ENCODE assay signal across 9 mouse cellular contexts in the genomic region with DNA sequence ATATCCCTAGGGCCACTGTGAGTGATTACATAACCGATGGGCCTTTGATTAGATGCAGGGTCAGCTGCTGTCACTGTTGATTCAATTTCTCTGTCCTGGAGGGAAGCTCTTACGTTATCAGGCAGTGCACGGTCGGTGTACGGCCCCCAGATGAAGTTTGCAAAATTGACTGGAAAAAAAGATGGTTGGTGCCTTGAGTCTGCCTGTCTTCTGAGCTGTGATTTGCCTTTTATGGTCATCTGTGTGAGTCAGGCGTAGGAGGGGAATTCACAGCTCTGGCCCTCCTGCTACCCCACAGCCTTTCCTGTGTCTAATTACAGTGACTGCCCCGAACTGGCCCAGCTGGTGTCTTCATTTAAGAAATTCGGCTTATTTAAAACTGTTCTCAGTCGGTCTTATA. TPM values are rescaled to one million over a fixed set of nuclear protein-coding genes. Genes with fewer than 3 reads are reported as not detected.
DNase-seq lines count a peak whose midpoint lies in the region; ATAC-seq and TF ChIP-seq lines count a peak whose summit lies in the region.
"Had no signal": no experiment of that assay in that cellular context is flagged by ENCODE, and none has a peak within 500 bp of the region (broad histone marks: within the 10 kb centered on the region; RNA-seq: fewer than 3 reads in every experiment).

No protein-coding gene starts in this region.

- intact Hi-C loops in left cerebral cortex, adult 2 months (cut with DNase I), result no loop called here
- intact Hi-C loops in left cerebral cortex, postnatal 10 days (cut with DNase I), result no loop called here

- peak; percentile 41 to 46 for DNase-seq in left cerebral cortex, adult 2 months (ENCODE audit: extremely low spot score in 1 of 2, low spot score in 2 of 2)
- no peak for DNase-seq in left cerebral cortex, postnatal 10 days (ENCODE audit: extremely low spot score in 1 of 2, low spot score in 2 of 2)
- peak; percentile 75 for DNase-seq in NIH3T3 (ENCODE audit: low read depth)
- peak; percentile 67 for DNase-seq in heart, adult 8-10 months (ENCODE audit: low spot score)
- DNase-seq in limb, embryonic 10.5 days (ENCODE audit: low spot score), result no peak
- no peak for DNase-seq in adrenal gland, postnatal 4 days (ENCODE audit: low spot score in 2 of 2)
- no peak for DNase-seq in cerebellum, adult 11 months

- no peak overlapping the region; the same call in 1 of the 2 replicates for H3K9ac ChIP-seq in stomach, embryonic 16.5 days (ENCODE audit: low read length)
- H3K9ac ChIP-seq: liver, embryonic 15.5 days had no signal

- no peaks in the 10 kb centered on the region for H3K9me3 ChIP-seq in limb, embryonic 10.5 days (replicated peaks)
- H3K9me3 ChIP-seq in stomach, embryonic 16.5 days (replicated peaks; ENCODE audit: control insufficient read depth, low read length), result no peaks in the 10 kb centered on the region
- H3K9me3 ChIP-seq: liver, embryonic 15.5 days had no signal

- peak overlapping the region; percentile 68; the same call in 1 of the 2 replicates for H3K27ac ChIP-seq in left cerebral cortex, adult 2 months
- H3K27ac ChIP-seq in limb, embryonic 10.5 days, result peak overlapping the region; percentile 53; the same call in 1 of the 2 replicates
- H3K27ac ChIP-seq in stomach, embryonic 16.5 days (ENCODE audit: low read length), result peak overlapping the region; percentile 92
- H3K27ac ChIP-seq: liver, embryonic 15.5 days had no signal

- H3K4me1 ChIP-seq in limb, embryonic 10.5 days, result peaks cover 28% of the 10 kb centered on the region
- H3K4me1 ChIP-seq in stomach, embryonic 16.5 days (ENCODE audit: control insufficient read depth, insufficient read depth, low read length), result 0 out of 2 replicates have a peak, but pooled peaks cover 8% of the 10 kb centered on the region

- H3K4me3 ChIP-seq in left cerebral cortex, adult 2 months, result no peak overlapping the region
- H3K4me3 ChIP-seq in limb, embryonic 10.5 days, result no peak overlapping the region
- H3K4me3 ChIP-seq in stomach, embryonic 16.5 days (replicated peaks; ENCODE audit: low read length), result no peak overlapping the region
- H3K4me3 ChIP-seq: liver, embryonic 15.5 days had no signal

- H3K4me2 ChIP-seq in stomach, embryonic 16.5 days (ENCODE audit: low read depth, low read length), result no peak overlapping the region
- H3K4me2 ChIP-seq: liver, embryonic 15.5 days had no signal

- peak; percentile 76 for ATAC-seq in stomach, embryonic 16.5 days (ENCODE audit: insufficient read depth, low FRiP score)

- 61% methylated on average over 9 of the region's 9 CpGs for WGBS in limb, embryonic 10.5 days
- WGBS in stomach, embryonic 16.5 days, result 39% methylated on average over 9 of the region's 9 CpGs

- no peak for TF ChIP-seq CTCF in left cerebral cortex, adult 2 months (IDR thresholded peaks at IDR 0.05)

- H3K27me3 ChIP-seq in limb, embryonic 10.5 days (ENCODE audit: low read depth, poor library complexity, severe bottlenecking), result no peaks in the 10 kb centered on the region
- H3K27me3 ChIP-seq in stomach, embryonic 16.5 days (ENCODE audit: control insufficient read depth, insufficient read depth, low read length), result no peaks in the 10 kb centered on the region
- H3K27me3 ChIP-seq: liver, embryonic 15.5 days had no signal

- peaks cover 89% of the 10 kb centered on the region for H3K36me3 ChIP-seq in limb, embryonic 10.5 days
- peaks cover 3% of the 10 kb centered on the region; the same call in 1 of the 2 replicates for H3K36me3 ChIP-seq in stomach, embryonic 16.5 days (ENCODE audit: control insufficient read depth, insufficient read depth, low read length)

RNA-seq across cellular contexts. Expression of gene Akap5, which starts 16.7 kb away (rescaled TPM):
- total RNA-seq in left cerebral cortex, adult 2 months (2021), result 10 to 100 TPM; 85.4 to 93.5 TPM
- total RNA-seq in left cerebral cortex, postnatal 10 days (2021), result 10 to 100 TPM; 77.9 to 81.6 TPM
- 1 to 10 TPM in 3 of 4 experiments, under 1 TPM in 1; 0.90 to 3.0 (median 1.5) TPM for total RNA-seq in heart, adult 8-10 months (2022)
- 1.2 and 1.9 TPM in 2 replicates for polyA plus RNA-seq in limb, embryonic 10.5 days (2016; fragmentation: Nextera tagmentation; extraction: Ambion mirVana)
- polyA plus RNA-seq in stomach, embryonic 16.5 days (2015; fragmentation: Nextera tagmentation; extraction: Ambion mirVana), result 4.8 TPM in 2 replicates
- 1 to 10 TPM; 1.9 to 2.4 TPM for total RNA-seq in adrenal gland, postnatal 4 days (2021)

RNA-seq across cellular contexts. Expression of gene Mthfd1, which starts 52.9 kb away (rescaled TPM):
- 10 to 100 TPM; 40.0 to 40.3 TPM for total RNA-seq in left cerebral cortex, adult 2 months (2021)
- total RNA-seq in left cerebral cortex, postnatal 10 days (2021), result 10 to 100 TPM; 34.1 to 36.9 TPM
- total RNA-seq in heart, adult 8-10 months (2022), result 10 to 100 TPM; 28.1 to 32.4 (median 29.1) TPM
- polyA plus RNA-seq in limb, embryonic 10.5 days (2016; fragmentation: Nextera tagmentation; extraction: Ambion mirVana), result 100 and 121 TPM in 2 replicates
- 80.1 and 82.4 TPM in 2 replicates for polyA plus RNA-seq in stomach, embryonic 16.5 days (2015; fragmentation: Nextera tagmentation; extraction: Ambion mirVana)
- total RNA-seq in adrenal gland, postnatal 4 days (2021), result 10 to 100 TPM; 48.3 to 56.2 TPM

Comparison
In these comparisons a context has a peak if more than half of its experiments do, and no peak if none do; other contexts are left out.
1. DNase-seq: peak in left cerebral cortex, adult 2 months (2 of 2), NIH3T3 (single experiment) and heart, adult 8-10 months (single experiment); none in left cerebral cortex, postnatal 10 days (0 of 2), limb, embryonic 10.5 days (single experiment), adrenal gland, postnatal 4 days (0 of 2) and cerebellum, adult 11 months (single experiment).
2. RNA of gene Akap5, which starts 16.7 kb away (total RNA-seq): 85.4 to 93.5 TPM in left cerebral cortex, adult 2 months and 77.9 to 81.6 TPM in left cerebral cortex, postnatal 10 days; 1.9 to 2.4 TPM in adrenal gland, postnatal 4 days and 0.90 to 3.0 TPM in heart, adult 8-10 months; every median in the first group is over 10 times any median in the second.
3. Peak in every context shown above with its lines, with median percentiles within 50 percentile points of each other: H3K27ac ChIP-seq.